Mouse (Mus musculus) layer of hippocampus, adult 9-11 months (tissue): Measurements from ENCODE around the gene Gm49320.
A peak's percentile ranks its signal among the peaks of the same experiment; 100 is the strongest.

Experiments used
- DNase-seq: peaks from one replicate; pipeline ENCODE4 v3.0.0; 2022

The Gm49320 gene

GRCm38 (mm10) chr8:4259125-4259804, 20.6 kb downstream of the Gm49320 start, which contains the start of gene Ctxn1:
Gene Ctxn1, minus strand, starts transcription at chr8:4259274.
- DNase-seq: peak; percentile 95

- no peak for DNase-seq
Observed at GRCm38 (mm10) chr8:4259805-4260170, 21.1 kb downstream of the Gm49320 start.

GRCm38 (mm10) chr8:4263105-4263791, 24.6 kb downstream of the Gm49320 start:
- DNase-seq: no peak

- DNase-seq: no peak
Observed at GRCm38 (mm10) chr8:4265160-4265914, 26.7 kb downstream of the Gm49320 start.

GRCm38 (mm10) chr8:4267627-4268026, 29.0 kb downstream of the Gm49320 start:
- DNase-seq: no peak

GRCm38 (mm10) chr8:4269609-4270008, 30.9 kb downstream of the Gm49320 start:
- no peak for DNase-seq

GRCm38 (mm10) chr8:4275275-4276110, 36.8 kb downstream of the Gm49320 start, which contains the start of gene Timm44:
Gene Timm44, minus strand, starts transcription at chr8:4275913.
- peak; percentile 97 for DNase-seq

GRCm38 (mm10) chr8:4276111-4276465, 37.4 kb downstream of the Gm49320 start:
- no peak for DNase-seq

GRCm38 (mm10) chr8:4292738-4293137, 54.1 kb downstream of the Gm49320 start:
- DNase-seq: no peak

GRCm38 (mm10) chr8:4297822-4298221, 59.2 kb downstream of the Gm49320 start:
- no peak for DNase-seq
